28 mouse cellular contexts compared by ENCODE assay signal in genomic region chr6:120320369-120320768, GRCm38 (mm10). TPM values are rescaled to one million over a fixed set of nuclear protein-coding genes. Genes with fewer than 3 reads are reported as not detected.
"Had no signal": no experiment of that assay in that cellular context is flagged by ENCODE, and none has a peak within 500 bp of the region (broad histone marks: within the 10 kb centered on the region; RNA-seq: fewer than 3 reads in every experiment).

No protein-coding gene starts in this region.

- H3K9ac ChIP-seq: liver, embryonic 13.5 days; midbrain, embryonic 13.5 days had no signal

- H3K4me3 ChIP-seq: left cerebral cortex, adult 2 months; liver, embryonic 13.5 days; midbrain, embryonic 13.5 days had no signal

- DNase-seq: kidney, adult 2 months; kidney, postnatal 10 days; kidney, postnatal 36 days; layer of hippocampus, postnatal 36 days; liver, embryonic 13.5 days; lung, adult 2 months; lung, postnatal 14 days; lung, postnatal 4 days; right cerebral cortex, adult 18-20 months; right cerebral cortex, postnatal 14 days; spleen, adult 18-20 months; thymus, adult 18-20 months; thymus, postnatal 4 days had no signal

- H3K27ac ChIP-seq: left cerebral cortex, adult 2 months; liver, embryonic 13.5 days; midbrain, embryonic 13.5 days had no signal

- H3K27me3 ChIP-seq: liver, embryonic 13.5 days; midbrain, embryonic 13.5 days had no signal

- H3K4me1 ChIP-seq: liver, embryonic 13.5 days; midbrain, embryonic 13.5 days had no signal

- H3K4me2 ChIP-seq: liver, embryonic 13.5 days; midbrain, embryonic 13.5 days had no signal

- ATAC-seq: midbrain, embryonic 13.5 days had no signal

- H3K9me3 ChIP-seq: liver, embryonic 13.5 days; midbrain, embryonic 13.5 days had no signal

RNA-seq across cellular contexts. Expression of gene B4galnt3, which starts 26.0 kb away (rescaled TPM):
- total RNA-seq: megakaryocyte, adult 5-6 weeks had no signal

RNA-seq across cellular contexts. Expression of gene D330020A13Rik, which starts 26.2 kb away (rescaled TPM):
- total RNA-seq: layer of hippocampus, adult 8-10 months; layer of hippocampus, postnatal 10 days; layer of hippocampus, postnatal 36 days; left cerebral cortex, adult 2 months; left cerebral cortex, postnatal 10 days; left cerebral cortex, postnatal 36 days; liver, adult 2 months; megakaryocyte, adult 5-6 weeks; midbrain, postnatal 0 days had no signal
- polyA plus RNA-seq: limb, embryonic 11.5 days; liver, adult 2 months; liver, embryonic 13.5 days; liver, embryonic 16.5 days; lung, adult 2 months; lung, embryonic 16.5 days; midbrain, embryonic 13.5 days; neural tube, embryonic 11.5 days; neural tube, embryonic 14.5 days; stomach, embryonic 16.5 days had no signal
